Mouse (Mus musculus) lung, postnatal 0 days (tissue): ENCODE data around the gene Il2. TPM values are rescaled to one million over a fixed set of nuclear protein-coding genes. Genes with fewer than 3 reads are reported as not detected.

Source experiments
- ATAC-seq: fragments of 200-750 bp; cut with Nextera tagmentation; 2 replicates; pipeline ENCODE4 v1.8.0; 2017; ENCODE audit warnings: moderate library complexity
- DNase-seq: peaks from one replicate; pipeline ENCODE4 v3.0.0-alpha.2; 2016; ENCODE audit warnings: low spot score
- H3K27ac ChIP-seq: fragments of 300-500 bp; sonication (generic); 2 replicates; pipeline ENCODE4 v1.5.1; 2014; ENCODE audit warnings: antibody characterized with exemption, mild to moderate bottlenecking, low read length, mixed read lengths
- H3K27me3 ChIP-seq: fragments of 300-500 bp; sonication (generic); replicated peaks from 2 replicates; pipeline ENCODE4 v1.6.1; 2014; ENCODE audit warnings: low read length, mixed read lengths; ENCODE audit not compliant: insufficient read depth
- H3K36me3 ChIP-seq: fragments of 300-500 bp; sonication (generic); 2 replicates; pipeline ENCODE4 v1.6.1; 2014; ENCODE audit warnings: low read length, mixed read lengths; ENCODE audit not compliant: insufficient read depth
- H3K4me1 ChIP-seq: fragments of 300-500 bp; sonication (generic); 2 replicates; pipeline ENCODE4 v1.6.1; 2014; ENCODE audit warnings: antibody characterized with exemption, low read depth, low read length, mixed read lengths; ENCODE audit not compliant: insufficient read depth
- H3K4me2 ChIP-seq: fragments of 300-500 bp; sonication (generic); replicated peaks from 2 replicates; pipeline ENCODE4 v1.6.1; 2014; ENCODE audit warnings: low read depth, mild to moderate bottlenecking, low read length, moderate library complexity, mixed read lengths
- H3K4me3 ChIP-seq: fragments of 300-500 bp; sonication (generic); 2 replicates; pipeline ENCODE4 v1.5.1; 2014; ENCODE audit warnings: low read depth, low read length
- H3K9ac ChIP-seq: fragments of 300-500 bp; sonication (generic); replicated peaks from 2 replicates; pipeline ENCODE4 v1.6.1; 2014; ENCODE audit warnings: low read depth, mild to moderate bottlenecking
- H3K9me3 ChIP-seq: fragments of 300-500 bp; sonication (generic); 2 replicates; pipeline ENCODE4 v1.6.1; 2016; ENCODE audit warnings: low read length, mixed read lengths
- CTCF ChIP-seq: IDR thresholded peaks from 2 replicates; pipeline ENCODE4 v1.5.1; 2016; ENCODE audit warnings: antibody characterized with exemption, mild to moderate bottlenecking
- EP300 ChIP-seq: IDR thresholded peaks from 2 replicates; pipeline ENCODE4 v1.6.1; 2016; ENCODE audit warnings: antibody characterized with exemption, mild to moderate bottlenecking, control low read depth
- WGBS: fragments of 180-500 bp; shearing (Covaris S2); extraction: QIAGEN DNeasy Blood & Tissue Kit; methylation state at CpG from one replicate; pipeline ENCODE4 v1.1.7; 2014; 5-methylcytosine and 5-hydroxymethylcytosine counted together
- polyA plus RNA-seq: library from polyadenylated mRNA; unstranded; fragments of >200 nt; fragmentation: Nextera tagmentation; extraction: Ambion mirVana; gene quantifications from 2 replicates; pipeline ENCODE4 v1.2.1, GENCODE M21; 2015

Gene Il2
- polyA plus RNA-seq, 1 experiment from 2014 or later: 0.25 TPM

DNA sequence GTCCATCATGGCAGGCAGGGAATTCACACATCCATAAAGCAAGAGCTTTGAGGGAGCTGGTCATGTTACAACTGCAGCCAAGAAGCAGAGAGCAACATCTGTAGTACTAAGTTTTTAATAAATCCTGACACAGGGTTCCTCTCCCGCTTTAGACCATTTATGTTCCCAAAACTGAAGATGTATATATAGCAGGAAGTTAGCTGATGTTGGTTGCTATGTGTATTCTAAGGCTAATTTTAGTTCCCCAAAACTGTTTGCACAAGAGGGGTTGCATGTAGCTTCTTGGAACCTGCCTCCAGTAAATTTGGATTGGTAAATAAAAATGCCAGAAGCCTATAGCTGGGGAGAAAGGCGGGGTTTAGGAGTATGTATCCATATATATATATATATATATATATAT is 16.1 kb upstream of the Il2 start:
- DNase-seq (peak; percentile 14), ATAC-seq (no peak)
- Histone ChIP-seq H3K9me3 (no peaks in the 10 kb centered on the region), H3K27me3 (no peaks in the 10 kb centered on the region), H3K9ac (no peak overlapping the region), H3K4me2 (no peak overlapping the region), H3K4me1 (no peaks in the 10 kb centered on the region), H3K27ac (no peak overlapping the region), H3K4me3 (no peak overlapping the region), H3K36me3 (no peaks in the 10 kb centered on the region)
- TF ChIP-seq CTCF (no peak), EP300 (no peak)
- WGBS: 81% methylated on average over 2 of the region's 2 CpGs

DNA sequence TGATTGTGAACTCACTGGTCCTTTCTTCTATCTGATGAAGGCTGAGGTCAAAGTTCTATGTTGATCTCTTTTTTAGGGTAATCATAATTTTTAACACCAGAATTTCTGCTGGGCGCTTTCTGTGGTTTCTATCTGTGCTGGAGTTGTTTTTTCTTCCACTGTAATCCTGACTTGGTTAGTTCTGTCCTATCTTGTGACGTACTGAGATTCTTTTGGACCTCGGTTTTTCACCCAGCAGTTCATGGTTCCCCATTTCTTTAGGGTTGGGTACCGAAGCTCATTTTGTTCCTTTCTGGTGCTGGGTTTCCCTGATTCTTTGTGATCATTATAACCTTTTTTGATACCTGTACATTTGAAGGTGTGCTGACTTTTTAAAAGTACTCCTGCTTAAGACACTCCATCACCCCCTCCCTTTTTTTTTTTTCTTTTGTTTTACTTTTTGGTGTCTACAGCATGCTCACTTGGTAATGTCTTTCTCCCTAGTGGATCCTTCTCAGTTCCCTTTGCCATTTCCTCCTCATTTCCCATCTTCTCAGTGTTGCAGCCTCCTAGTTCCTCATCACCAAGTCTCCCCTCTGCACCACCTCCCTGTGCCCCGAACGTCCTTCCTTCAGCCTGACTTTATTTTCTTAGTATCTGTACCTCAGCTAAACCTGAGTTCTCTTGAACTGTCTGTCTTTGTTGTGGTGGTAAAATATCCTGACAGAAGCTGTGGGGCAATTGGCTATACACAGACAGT is 14.6 kb upstream of the Il2 start:
- DNase-seq (no peak), ATAC-seq (no peak)
- H3K4me1 ChIP-seq: no peaks in the 10 kb centered on the region
- no peaks in the 10 kb centered on the region for H3K9me3 ChIP-seq
- no peak overlapping the region for H3K27ac ChIP-seq
- 87% methylated on average over 6 of the region's 6 CpGs for WGBS
- H3K9ac ChIP-seq: no peak overlapping the region
- no peak overlapping the region for H3K4me2 ChIP-seq
- no peak overlapping the region for H3K4me3 ChIP-seq
- TF ChIP-seq EP300 (no peak), CTCF (no peak)
- no peaks in the 10 kb centered on the region for H3K36me3 ChIP-seq
- no peaks in the 10 kb centered on the region for H3K27me3 ChIP-seq

DNA sequence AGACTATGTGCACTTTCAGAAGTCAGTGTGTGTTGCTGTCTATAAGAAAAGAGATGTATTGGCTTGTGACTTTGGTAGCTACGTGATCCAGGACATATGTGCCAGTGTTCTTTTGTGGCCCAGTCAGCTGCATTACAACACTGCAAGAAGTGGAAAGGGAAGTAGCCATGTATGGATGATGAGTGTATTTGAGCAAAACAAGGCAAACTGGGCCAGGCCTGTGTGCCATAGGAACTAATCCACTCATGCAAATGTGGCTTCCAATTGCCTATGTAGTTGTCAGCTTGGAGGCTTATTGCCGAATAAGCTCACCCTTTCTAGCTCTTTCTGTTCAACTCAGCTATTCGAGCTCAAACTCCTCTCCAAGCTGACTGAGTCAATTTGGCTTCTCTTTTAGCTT is 13.4 kb upstream of the Il2 start:
- Histone ChIP-seq H3K4me1 (no peaks in the 10 kb centered on the region), H3K4me3 (no peak overlapping the region), H3K27me3 (no peaks in the 10 kb centered on the region), H3K36me3 (no peaks in the 10 kb centered on the region), H3K4me2 (no peak overlapping the region), H3K27ac (no peak overlapping the region), H3K9ac (no peak overlapping the region), H3K9me3 (no peaks in the 10 kb centered on the region)
- TF ChIP-seq CTCF: no peak
- no peak for TF ChIP-seq EP300
- 71% methylated on average over 3 of the region's 3 CpGs for WGBS
- DNase-seq: no peak
- ATAC-seq: no peak

DNA sequence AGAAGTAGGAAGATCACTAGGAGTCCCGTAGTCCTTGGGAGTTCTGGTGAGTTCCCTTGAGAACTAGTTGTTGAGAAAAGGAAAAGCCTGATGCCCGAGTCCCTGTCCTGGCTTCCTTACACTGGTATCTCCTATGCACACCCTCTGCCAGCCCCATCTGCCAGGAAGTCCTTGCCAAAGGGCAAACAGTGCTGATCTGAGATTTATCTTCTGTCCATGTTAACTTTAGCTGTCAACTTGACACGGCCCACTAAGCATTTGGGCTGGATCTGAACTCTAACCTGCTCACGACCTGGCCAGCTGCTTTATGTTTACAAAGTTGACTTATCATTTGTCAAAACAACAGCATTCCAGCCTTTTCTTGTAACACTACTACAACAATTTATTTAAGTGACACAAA is 11.5 kb upstream of the Il2 start:
- no peak overlapping the region for H3K27ac ChIP-seq
- no peaks in the 10 kb centered on the region for H3K4me1 ChIP-seq
- H3K9ac ChIP-seq: no peak overlapping the region
- H3K9me3 ChIP-seq: no peaks in the 10 kb centered on the region
- WGBS: 25% methylated on average over 4 of the region's 4 CpGs
- TF ChIP-seq EP300 (no peak), CTCF (no peak)
- no peak for ATAC-seq
- DNase-seq: no peak
- H3K4me2 ChIP-seq: no peak overlapping the region
- no peaks in the 10 kb centered on the region for H3K36me3 ChIP-seq
- no peak overlapping the region for H3K4me3 ChIP-seq
- H3K27me3 ChIP-seq: no peaks in the 10 kb centered on the region

DNA sequence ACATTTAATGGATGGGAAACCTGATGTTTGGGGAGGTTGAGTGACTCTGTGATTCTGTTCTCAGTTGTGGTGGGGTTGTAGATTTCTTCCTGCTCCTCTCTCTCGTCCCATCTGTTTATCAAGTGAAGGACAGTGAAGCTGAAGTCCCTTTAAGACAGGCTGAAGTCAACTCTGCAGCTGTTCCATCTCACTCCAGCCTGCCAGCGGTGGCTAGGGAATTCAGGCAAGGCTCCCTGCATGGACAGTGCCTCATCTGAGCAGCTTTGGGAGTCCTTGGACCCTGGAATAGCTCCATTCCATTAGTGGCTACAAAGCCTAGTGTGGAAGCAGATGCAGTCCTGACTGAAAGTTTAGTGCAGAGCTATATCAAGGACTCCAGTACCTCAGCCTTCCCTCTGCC is 3.3 kb upstream of the Il2 start:
- Histone ChIP-seq H3K27me3 (no peaks in the 10 kb centered on the region), H3K4me2 (no peak overlapping the region), H3K9me3 (no peaks in the 10 kb centered on the region), H3K27ac (no peak overlapping the region), H3K4me1 (no peaks in the 10 kb centered on the region), H3K4me3 (no peak overlapping the region), H3K36me3 (no peaks in the 10 kb centered on the region), H3K9ac (no peak overlapping the region)
- WGBS: 48% methylated on average over 2 of the region's 2 CpGs
- TF ChIP-seq CTCF (no peak), EP300 (no peak)
- ATAC-seq (no peak), DNase-seq (no peak)

DNA sequence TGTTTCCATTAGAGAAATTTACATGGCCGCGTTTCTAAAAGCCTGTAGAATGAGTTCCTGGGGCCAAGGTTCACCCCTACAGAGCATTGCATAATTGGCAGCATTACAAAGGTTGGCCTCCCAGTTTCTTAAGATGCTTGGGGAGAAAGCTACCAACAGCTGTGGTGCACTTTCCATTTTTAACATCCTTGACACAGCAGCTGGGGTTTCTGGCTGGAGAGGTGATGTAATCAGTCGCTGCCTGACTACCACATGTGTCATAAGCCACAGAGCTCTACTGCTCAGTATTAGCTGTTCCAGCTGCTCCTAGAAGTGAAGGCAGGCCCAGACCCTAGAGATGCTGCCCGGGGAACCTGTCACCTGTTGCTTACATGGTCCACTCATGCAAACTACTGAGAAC is 2.5 kb upstream of the Il2 start:
- H3K9ac ChIP-seq: no peak overlapping the region
- ATAC-seq: peak; percentile 92
- DNase-seq: peak; percentile 89

More for the DNA sequence above, 2.5 kb upstream of the Il2 start:
- Histone ChIP-seq H3K27me3 (no peaks in the 10 kb centered on the region), H3K4me2 (no peak overlapping the region), H3K27ac (no peak overlapping the region), H3K36me3 (no peaks in the 10 kb centered on the region), H3K4me1 (no peaks in the 10 kb centered on the region), H3K9me3 (no peaks in the 10 kb centered on the region), H3K4me3 (no peak overlapping the region)
- TF ChIP-seq EP300: 0 out of 2 replicates have a peak, but pooled peaks have one; percentile 14
- TF ChIP-seq CTCF: no peak
- WGBS: 47% methylated on average over 4 of the region's 4 CpGs
